Mouse (Mus musculus) cortical plate, adult 2 months (tissue): ENCODE data around the gene Notch4.

Experiments used
- CTCF ChIP-seq: fragments of 200-500 bp; IDR thresholded peaks from 2 replicates; pipeline ENCODE4 v1.5.1; 2011; ENCODE audit warnings: mild to moderate bottlenecking, control low read depth, low read length; ENCODE audit not compliant: insufficient read depth; ENCODE audit errors: extremely low read depth
- POLR2A ChIP-seq: fragments of 200-500 bp; IDR thresholded peaks from 2 replicates; pipeline ENCODE4 v1.6.1; 2011; ENCODE audit warnings: mild to moderate bottlenecking, low read length, control low read depth; ENCODE audit not compliant: insufficient read depth; ENCODE audit errors: extremely low read depth

DNA sequence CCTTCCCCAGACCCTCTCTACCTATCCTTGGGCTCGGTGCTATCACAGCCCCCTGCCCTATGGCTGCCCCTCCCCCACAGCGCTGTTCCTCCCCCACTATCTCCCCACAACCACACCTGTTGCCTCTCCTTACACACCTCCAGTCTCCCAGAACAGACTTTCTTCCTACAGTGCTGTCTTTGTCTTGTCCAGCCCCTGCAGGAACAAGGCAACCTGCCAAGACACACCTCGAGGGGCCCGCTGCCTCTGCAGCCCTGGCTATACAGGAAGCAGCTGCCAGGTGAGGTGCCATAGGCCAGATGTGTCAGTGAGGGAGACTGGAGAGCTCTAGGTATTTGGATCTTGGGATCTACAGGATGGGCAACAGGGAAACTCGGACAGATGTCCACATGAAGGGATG lies 12.5 kb downstream of the Notch4 start:
- TF ChIP-seq POLR2A, result no peak
- no peak for TF ChIP-seq CTCF
